8 mouse cellular contexts compared by ENCODE assay signal in genomic region chr3:79628182-79628560, GRCm38 (mm10). TPM values are rescaled to one million over a fixed set of nuclear protein-coding genes. Genes with fewer than 3 reads are reported as not detected.
DNase-seq lines count a peak whose midpoint lies in the region; ATAC-seq and TF ChIP-seq lines count a peak whose summit lies in the region.

No protein-coding gene starts in this region.

- TF ChIP-seq CTCF in thymus, adult 2 months (IDR thresholded peaks at IDR 0.05; ENCODE audit: borderline replicate concordance, control insufficient read depth, extremely low read depth, insufficient read depth, low read length, poor library complexity) = no peak

- H3K27ac ChIP-seq in thymus, adult 2 months (ENCODE audit: control insufficient read depth, insufficient read depth, low read length) = peak overlapping the region; percentile 71
- H3K27ac ChIP-seq in forebrain, embryonic 12.5 days = peak overlapping the region; percentile 72
- peak overlapping the region; percentile 54 for H3K27ac ChIP-seq in limb, embryonic 12.5 days
- H3K27ac ChIP-seq in neural tube, embryonic 14.5 days (ENCODE audit: low read depth, low read length) = peak overlapping the region; percentile 78

- peak overlapping the region; percentile 79 for H3K4me3 ChIP-seq in thymus, adult 2 months (ENCODE audit: control insufficient read depth, insufficient read depth, low read length)
- H3K4me3 ChIP-seq in forebrain, embryonic 12.5 days (replicated peaks) = peak overlapping the region; percentile 72
- peak overlapping the region; percentile 64 for H3K4me3 ChIP-seq in limb, embryonic 12.5 days (replicated peaks)
- H3K4me3 ChIP-seq in neural tube, embryonic 14.5 days (ENCODE audit: low read depth, low read length) = peak overlapping the region; percentile 71

- H3K9ac ChIP-seq in forebrain, embryonic 12.5 days = peak overlapping the region; percentile 64
- peak overlapping the region; percentile 66 for H3K9ac ChIP-seq in limb, embryonic 12.5 days (replicated peaks)
- peak overlapping the region; percentile 59 for H3K9ac ChIP-seq in neural tube, embryonic 14.5 days (replicated peaks; ENCODE audit: low read depth, low read length)

- H3K4me1 ChIP-seq in thymus, adult 2 months (replicated peaks; ENCODE audit: control insufficient read depth, insufficient read depth, low read length) = peaks cover 3% of the 10 kb centered on the region; the same call in 1 of the 2 replicates
- peaks cover 14% of the 10 kb centered on the region for H3K4me1 ChIP-seq in forebrain, embryonic 12.5 days
- no peaks in the 10 kb centered on the region; the same call in 1 of the 2 replicates for H3K4me1 ChIP-seq in limb, embryonic 12.5 days (replicated peaks)
- H3K4me1 ChIP-seq in neural tube, embryonic 14.5 days (ENCODE audit: control insufficient read depth, insufficient read depth, low read length) = no peaks in the 10 kb centered on the region

- H3K27me3 ChIP-seq in thymus, adult 2 months (ENCODE audit: control insufficient read depth, insufficient read depth, low read length) = no peaks in the 10 kb centered on the region
- no peaks in the 10 kb centered on the region for H3K27me3 ChIP-seq in forebrain, embryonic 12.5 days
- no peaks in the 10 kb centered on the region for H3K27me3 ChIP-seq in limb, embryonic 12.5 days
- H3K27me3 ChIP-seq in neural tube, embryonic 14.5 days (ENCODE audit: control insufficient read depth, insufficient read depth, low read length) = no peaks in the 10 kb centered on the region

- no peak for TF ChIP-seq POLR2A in thymus, adult 2 months (IDR thresholded peaks at IDR 0.05; ENCODE audit: control insufficient read depth, extremely low read depth, insufficient read depth, low read length, poor library complexity)

- no peak for DNase-seq in thymus, adult 2 months
- no peak for DNase-seq in thymus, postnatal 36 days
- DNase-seq in left cerebral cortex, adult 18-20 months (ENCODE audit: low spot score in 2 of 2) = no peak
- DNase-seq in cerebellum, adult 9-11 months = no peak
- DNase-seq in lung, postnatal 4 days = no peak

- H3K9me3 ChIP-seq in forebrain, embryonic 12.5 days = peaks cover 7% of the 10 kb centered on the region; the same call in 1 of the 2 replicates
- H3K9me3 ChIP-seq in limb, embryonic 12.5 days = 0 out of 2 replicates have a peak, but pooled peaks cover 3% of the 10 kb centered on the region
- no peaks in the 10 kb centered on the region for H3K9me3 ChIP-seq in neural tube, embryonic 14.5 days (ENCODE audit: control insufficient read depth, low read length)

- H3K4me2 ChIP-seq in forebrain, embryonic 12.5 days = peak overlapping the region; percentile 75
- H3K4me2 ChIP-seq in limb, embryonic 12.5 days = peak overlapping the region; percentile 85
- H3K4me2 ChIP-seq in neural tube, embryonic 14.5 days (ENCODE audit: low read depth, low read length) = peak overlapping the region; percentile 81

- WGBS in thymus, adult 2 months = under 1% methylated on average over 9 of the region's 9 CpGs
- 0% methylated on average over 9 of the region's 9 CpGs for WGBS in forebrain, embryonic 12.5 days
- WGBS in limb, embryonic 12.5 days = 0% methylated on average over 9 of the region's 9 CpGs
- WGBS in neural tube, embryonic 14.5 days = under 1% methylated on average over 9 of the region's 9 CpGs

- H3K36me3 ChIP-seq in thymus, adult 2 months (ENCODE audit: control insufficient read depth, insufficient read depth, low read length) = 0 out of 2 replicates have a peak, but pooled peaks cover 3% of the 10 kb centered on the region
- H3K36me3 ChIP-seq in forebrain, embryonic 12.5 days (replicated peaks) = peaks cover 18% of the 10 kb centered on the region
- peaks cover 21% of the 10 kb centered on the region for H3K36me3 ChIP-seq in limb, embryonic 12.5 days
- H3K36me3 ChIP-seq in neural tube, embryonic 14.5 days (ENCODE audit: control insufficient read depth, insufficient read depth, low read length) = no peaks in the 10 kb centered on the region; the same call in 1 of the 2 replicates

- ATAC-seq in forebrain, embryonic 12.5 days (ENCODE audit: low FRiP score) = no peak
- ATAC-seq in limb, embryonic 12.5 days (ENCODE audit: insufficient number of reproducible peaks, insufficient read depth, low FRiP score, low TSS enrichment, low read depth) = no peak; the same call in 1 of the 2 replicates
- ATAC-seq in neural tube, embryonic 14.5 days (ENCODE audit: low read depth) = no peak; the same call in 1 of the 2 replicates

RNA-seq across cellular contexts. Expression of gene 4930579G24Rik, which starts 0.7 kb away (rescaled TPM):
- 8.6 and 12.8 TPM in 2 replicates for polyA plus RNA-seq in thymus, adult 2 months (2012; rRNA removed)
- polyA plus RNA-seq in forebrain, embryonic 12.5 days (2016; fragmentation: Nextera tagmentation; extraction: Ambion mirVana) = 18.1 and 19.5 TPM in 2 replicates
- 39.6 and 41.2 TPM in 2 replicates for polyA plus RNA-seq in limb, embryonic 12.5 days (2016; fragmentation: Nextera tagmentation; extraction: Ambion mirVana)
- polyA plus RNA-seq in neural tube, embryonic 14.5 days (2014; fragmentation: Nextera tagmentation; extraction: Ambion mirVana) = 5.6 and 7.1 TPM in 2 replicates
- total RNA-seq in left cerebral cortex, adult 18-20 months (2021) = 1 to 10 TPM; 1.2 to 1.5 TPM

RNA-seq across cellular contexts. Expression of gene Etfdh, which starts 1.1 kb away (rescaled TPM):
- polyA plus RNA-seq in thymus, adult 2 months (2012; rRNA removed) = 51.4 and 61.3 TPM in 2 replicates
- polyA plus RNA-seq in forebrain, embryonic 12.5 days (2016; fragmentation: Nextera tagmentation; extraction: Ambion mirVana) = 42.2 and 42.5 TPM in 2 replicates
- polyA plus RNA-seq in limb, embryonic 12.5 days (2016; fragmentation: Nextera tagmentation; extraction: Ambion mirVana) = 45.0 and 46.8 TPM in 2 replicates
- 40.8 and 50.6 TPM in 2 replicates for polyA plus RNA-seq in neural tube, embryonic 14.5 days (2014; fragmentation: Nextera tagmentation; extraction: Ambion mirVana)
- 10 to 100 TPM; 22.2 to 24.7 TPM for total RNA-seq in left cerebral cortex, adult 18-20 months (2021)

RNA-seq across cellular contexts. Expression of gene Ppid, which starts 37.0 kb away (rescaled TPM):
- 14.5 and 15.6 TPM in 2 replicates for polyA plus RNA-seq in thymus, adult 2 months (2012; rRNA removed)
- polyA plus RNA-seq in forebrain, embryonic 12.5 days (2016; fragmentation: Nextera tagmentation; extraction: Ambion mirVana) = 176 and 188 TPM in 2 replicates
- polyA plus RNA-seq in limb, embryonic 12.5 days (2016; fragmentation: Nextera tagmentation; extraction: Ambion mirVana) = 208 and 211 TPM in 2 replicates
- polyA plus RNA-seq in neural tube, embryonic 14.5 days (2014; fragmentation: Nextera tagmentation; extraction: Ambion mirVana) = 157 and 164 TPM in 2 replicates
- 10 to 100 TPM; 68.9 to 69.1 TPM for total RNA-seq in left cerebral cortex, adult 18-20 months (2021)
